Mouse (Mus musculus) neural tube, embryonic 13.5 days (tissue): Measurements from ENCODE around the gene Dnm3. TPM values are rescaled to one million over a fixed set of nuclear protein-coding genes. Genes with fewer than 3 reads are reported as not detected.
A peak's percentile ranks its signal among the peaks of the same experiment; 100 is the strongest.
"Not testable (repeated sequence)": the region's sequence is repeated elsewhere in the genome, so short reads cannot be mapped to it uniquely, and the experiment has no call there.

Source experiments
- ATAC-seq: fragments of 200-750 bp; cut with Nextera tagmentation; 2 replicates; pipeline ENCODE4 v1.8.0; 2017; ENCODE audit warnings: low read depth, mild to moderate bottlenecking, moderate TSS enrichment, moderate library complexity
- H3K27ac ChIP-seq: fragments of 300-500 bp; sonication (generic); replicated peaks from 2 replicates; pipeline ENCODE4 v1.5.1; 2015; ENCODE audit warnings: moderate library complexity, mild to moderate bottlenecking, inconsistent platforms
- H3K27me3 ChIP-seq: fragments of 300-500 bp; sonication (generic); 2 replicates; pipeline ENCODE4 v1.6.1; 2015; ENCODE audit warnings: mild to moderate bottlenecking, inconsistent platforms
- H3K36me3 ChIP-seq: fragments of 300-500 bp; sonication (generic); 2 replicates; pipeline ENCODE4 v1.6.1; 2015; ENCODE audit warnings: mild to moderate bottlenecking, inconsistent platforms
- H3K4me1 ChIP-seq: fragments of 300-500 bp; sonication (generic); replicated peaks from 2 replicates; pipeline ENCODE4 v1.6.1; 2015; ENCODE audit warnings: inconsistent platforms
- H3K4me2 ChIP-seq: fragments of 300-500 bp; sonication (generic); 2 replicates; pipeline ENCODE4 v1.6.1; 2015; ENCODE audit warnings: inconsistent platforms, mild to moderate bottlenecking, moderate library complexity
- H3K4me3 ChIP-seq: fragments of 300-500 bp; sonication (generic); 2 replicates; pipeline ENCODE4 v1.5.1; 2015; ENCODE audit warnings: mild to moderate bottlenecking, inconsistent platforms
- H3K9ac ChIP-seq: fragments of 300-500 bp; sonication (generic); 2 replicates; pipeline ENCODE4 v1.6.1; 2015; ENCODE audit warnings: moderate library complexity, mild to moderate bottlenecking, inconsistent platforms
- H3K9me3 ChIP-seq: fragments of 300-500 bp; sonication (generic); 2 replicates; pipeline ENCODE4 v1.6.1; 2016; ENCODE audit warnings: inconsistent platforms
- WGBS: fragments of 180-500 bp; shearing (Covaris S2); methylation state at CpG from one replicate; pipeline ENCODE4 v1.1.7; 2015; 5-methylcytosine and 5-hydroxymethylcytosine counted together
- polyA plus RNA-seq: library from polyadenylated mRNA; unstranded; fragments of >200 nt; fragmentation: Nextera tagmentation; extraction: Ambion mirVana; gene quantifications from 2 replicates; pipeline ENCODE4 v1.2.1, GENCODE M21; 2015

Dnm3 gene
- polyA plus RNA-seq, 1 experiment from 2014 or later, result 41.6 TPM

- H3K27ac ChIP-seq, result peak overlapping the region; percentile 66
- peaks cover 44% of the 10 kb centered on the region for H3K4me1 ChIP-seq
- no peaks in the 10 kb centered on the region for H3K27me3 ChIP-seq
- no peak overlapping the region for H3K4me2 ChIP-seq
- H3K9ac ChIP-seq, result no peak overlapping the region
- H3K36me3 ChIP-seq, result no peaks in the 10 kb centered on the region
- no peak overlapping the region for H3K4me3 ChIP-seq
- no peaks in the 10 kb centered on the region for H3K9me3 ChIP-seq
- no peak for ATAC-seq
- WGBS, result 31% methylated on average over 1 of the region's 1 CpGs
Measured at GRCm38 (mm10) chr1:162413791-162414190, 64.0 kb downstream of the Dnm3 start.

GRCm38 (mm10) chr1:162412787-162413429, 64.9 kb downstream of the Dnm3 start:
- Histone ChIP-seq H3K36me3 (no peaks in the 10 kb centered on the region), H3K4me3 (no peak overlapping the region), H3K9ac (no peak overlapping the region), H3K27ac (peak overlapping the region; percentile 66), H3K4me2 (peak overlapping the region; percentile 5; the same call in 1 of the 2 replicates), H3K27me3 (no peaks in the 10 kb centered on the region), H3K4me1 (peaks cover 44% of the 10 kb centered on the region), H3K9me3 (no peaks in the 10 kb centered on the region)
- 25% methylated on average over 7 of the region's 7 CpGs for WGBS
- ATAC-seq, result 0 out of 2 replicates have a peak, but pooled peaks have one; percentile 36

GRCm38 (mm10) chr1:162410207-162410965, 67.4 kb downstream of the Dnm3 start:
- no peak overlapping the region for H3K4me3 ChIP-seq
- H3K4me1 ChIP-seq, result peaks cover 38% of the 10 kb centered on the region
- H3K27ac ChIP-seq, result peak overlapping the region; percentile 81
- 0 out of 2 replicates have a peak overlapping the region, but pooled peaks have one; percentile 5 for H3K9ac ChIP-seq
- 41% methylated on average over 14 of the region's 14 CpGs for WGBS
- H3K4me2 ChIP-seq, result peak overlapping the region; percentile 34
- H3K27me3 ChIP-seq, result no peaks in the 10 kb centered on the region
- H3K9me3 ChIP-seq, result no peaks in the 10 kb centered on the region
- H3K36me3 ChIP-seq, result no peaks in the 10 kb centered on the region
- peak; percentile 66 for ATAC-seq

GRCm38 (mm10) chr1:162394549-162394948, 83.3 kb downstream of the Dnm3 start:
- Histone ChIP-seq H3K4me1 (0 out of 2 replicates have a peak, but pooled peaks cover 4% of the 10 kb centered on the region), H3K9ac (no peak overlapping the region), H3K4me2 (no peak overlapping the region), H3K27ac (peak overlapping the region; percentile 77), H3K36me3 (no peaks in the 10 kb centered on the region), H3K27me3 (no peaks in the 10 kb centered on the region), H3K4me3 (no peak overlapping the region), H3K9me3 (no peaks in the 10 kb centered on the region)
- peak; percentile 78; the same call in 1 of the 2 replicates for ATAC-seq
- 53% methylated on average over 4 of the region's 4 CpGs for WGBS

GRCm38 (mm10) chr1:162388442-162389165, 89.2 kb downstream of the Dnm3 start:
- H3K4me1 ChIP-seq, result no peaks in the 10 kb centered on the region
- no peak overlapping the region for H3K4me3 ChIP-seq
- WGBS, result 85% methylated on average over 5 of the region's 5 CpGs

GRCm38 (mm10) chr1:162373068-162373467, 104.8 kb downstream of the Dnm3 start:
- not testable (repeated sequence) for H3K4me3 ChIP-seq, H3K4me1 ChIP-seq, H3K27ac ChIP-seq, ATAC-seq, H3K36me3 ChIP-seq, H3K27me3 ChIP-seq, H3K4me2 ChIP-seq, H3K9ac ChIP-seq, H3K9me3 ChIP-seq
- 89% methylated on average over 1 of the region's 1 CpGs for WGBS

More at GRCm38 (mm10) chr1:162388442-162389165, 89.2 kb downstream of the Dnm3 start:
- Histone ChIP-seq H3K27ac (no peak overlapping the region), H3K4me2 (no peak overlapping the region), H3K36me3 (no peaks in the 10 kb centered on the region), H3K9me3 (no peaks in the 10 kb centered on the region), H3K9ac (no peak overlapping the region), H3K27me3 (no peaks in the 10 kb centered on the region)
- ATAC-seq, result no peak

GRCm38 (mm10) chr1:162369726-162370125, 108.1 kb downstream of the Dnm3 start:
- Histone ChIP-seq H3K4me1 (no peaks in the 10 kb centered on the region), H3K4me2 (no peak overlapping the region), H3K4me3 (no peak overlapping the region), H3K9me3 (no peaks in the 10 kb centered on the region), H3K27ac (no peak overlapping the region), H3K36me3 (no peaks in the 10 kb centered on the region), H3K9ac (no peak overlapping the region), H3K27me3 (no peaks in the 10 kb centered on the region)
- WGBS, result 61% methylated on average over 4 of the region's 4 CpGs
- ATAC-seq, result no peak

GRCm38 (mm10) chr1:162361978-162362377, 115.9 kb downstream of the Dnm3 start:
- Histone ChIP-seq H3K36me3 (no peaks in the 10 kb centered on the region), H3K9ac (no peak overlapping the region), H3K4me3 (no peak overlapping the region), H3K9me3 (no peaks in the 10 kb centered on the region), H3K27ac (peak overlapping the region; percentile 61), H3K4me2 (0 out of 2 replicates have a peak overlapping the region, but pooled peaks have one; percentile 1), H3K27me3 (no peaks in the 10 kb centered on the region), H3K4me1 (peaks cover 29% of the 10 kb centered on the region)
- WGBS, result 37% methylated on average over 5 of the region's 5 CpGs
- peak; percentile 51; the same call in 1 of the 2 replicates for ATAC-seq

- Histone ChIP-seq H3K4me3 (no peak overlapping the region), H3K4me2 (no peak overlapping the region), H3K27me3 (no peaks in the 10 kb centered on the region), H3K27ac (no peak overlapping the region), H3K36me3 (no peaks in the 10 kb centered on the region), H3K9me3 (no peaks in the 10 kb centered on the region), H3K9ac (no peak overlapping the region), H3K4me1 (peaks cover 29% of the 10 kb centered on the region)
- ATAC-seq, result peak; percentile 68; the same call in 1 of the 2 replicates
- 63% methylated on average over 8 of the region's 8 CpGs for WGBS
Measured at GRCm38 (mm10) chr1:162359270-162359669, 118.6 kb downstream of the Dnm3 start.

- no peak for ATAC-seq
Measured at GRCm38 (mm10) chr1:162358036-162358435, 119.8 kb downstream of the Dnm3 start.

GRCm38 (mm10) chr1:162356481-162356880, 121.4 kb downstream of the Dnm3 start:
- Histone ChIP-seq H3K4me2 (no peak overlapping the region), H3K4me3 (no peak overlapping the region), H3K36me3 (no peaks in the 10 kb centered on the region), H3K27me3 (no peaks in the 10 kb centered on the region), H3K9me3 (no peaks in the 10 kb centered on the region), H3K4me1 (peaks cover 16% of the 10 kb centered on the region), H3K9ac (no peak overlapping the region), H3K27ac (no peak overlapping the region)
- whole genome bisulfite sequencing, result 80% methylated on average over 5 of the region's 5 CpGs
- ATAC-seq, result no peak

More at GRCm38 (mm10) chr1:162358036-162358435, 119.8 kb downstream of the Dnm3 start:
- Histone ChIP-seq H3K27me3 (no peaks in the 10 kb centered on the region), H3K27ac (no peak overlapping the region), H3K9ac (no peak overlapping the region), H3K4me3 (no peak overlapping the region), H3K9me3 (no peaks in the 10 kb centered on the region), H3K36me3 (no peaks in the 10 kb centered on the region), H3K4me1 (peaks cover 29% of the 10 kb centered on the region), H3K4me2 (no peak overlapping the region)
- 39% methylated on average over 8 of the region's 8 CpGs for WGBS

GRCm38 (mm10) chr1:162354780-162355179, 123.1 kb downstream of the Dnm3 start:
- H3K4me3 ChIP-seq, result no peak overlapping the region
- ATAC-seq, result no peak
- no peak overlapping the region for H3K4me2 ChIP-seq
- no peaks in the 10 kb centered on the region for H3K27me3 ChIP-seq
- peaks cover 8% of the 10 kb centered on the region for H3K4me1 ChIP-seq
- no peak overlapping the region for H3K9ac ChIP-seq
- no peaks in the 10 kb centered on the region for H3K9me3 ChIP-seq
- no peaks in the 10 kb centered on the region for H3K36me3 ChIP-seq
- H3K27ac ChIP-seq, result no peak overlapping the region
- WGBS, result 89% methylated on average over 4 of the region's 4 CpGs
